Mouse (Mus musculus) ES-Bruce4 (cell line): ENCODE results near the gene Hoxc10. TPM values are rescaled to one million over a fixed set of nuclear protein-coding genes. Genes with fewer than 3 reads are reported as not detected.

Experiments used
- H3K27ac ChIP-seq: 2 replicates; pipeline ENCODE4 v1.5.1; 2012; ENCODE audit warnings: low read length, inconsistent platforms; ENCODE audit not compliant: insufficient read depth
- H3K27me3 ChIP-seq: 2 replicates; pipeline ENCODE4 v1.6.1; 2012; ENCODE audit warnings: mild to moderate bottlenecking, low read length, inconsistent platforms; ENCODE audit not compliant: control insufficient read depth, poor library complexity, insufficient read depth, severe bottlenecking
- H3K36me3 ChIP-seq: 2 replicates; pipeline ENCODE4 v1.6.1; 2012; ENCODE audit warnings: inconsistent platforms, mild to moderate bottlenecking, low read length, moderate library complexity; ENCODE audit not compliant: control insufficient read depth, poor library complexity, insufficient read depth, severe bottlenecking
- H3K4me1 ChIP-seq: one replicate; pipeline ENCODE4 v1.8.1; 2011; ENCODE audit warnings: low read length; ENCODE audit not compliant: control insufficient read depth, insufficient read depth
- H3K4me3 ChIP-seq: 2 replicates; pipeline ENCODE4 v1.5.1; 2011; ENCODE audit warnings: low read depth, mild to moderate bottlenecking, low read length
- H3K9ac ChIP-seq: 2 replicates; pipeline ENCODE4 v1.6.1; 2012; ENCODE audit warnings: low read depth, mild to moderate bottlenecking, inconsistent platforms; ENCODE audit not compliant: poor library complexity, severe bottlenecking
- H3K9me3 ChIP-seq: replicated peaks from 2 replicates; pipeline ENCODE4 v1.6.1; 2012; ENCODE audit warnings: mild to moderate bottlenecking, low read length, inconsistent platforms; ENCODE audit not compliant: control insufficient read depth, poor library complexity, insufficient read depth, severe bottlenecking
- CTCF ChIP-seq: IDR thresholded peaks from one replicate; pipeline ENCODE4 v1.8.1; 2011; ENCODE audit warnings: low read depth, low read length
- EP300 ChIP-seq: IDR thresholded peaks from 2 replicates; pipeline ENCODE4 v1.6.1; 2011; ENCODE audit warnings: low read depth, low read length; ENCODE audit not compliant: insufficient read depth
- POLR2A ChIP-seq: IDR thresholded peaks from one replicate; pipeline ENCODE4 v1.8.1; 2011; ENCODE audit warnings: low read length; ENCODE audit not compliant: insufficient read depth
- polyA plus RNA-seq: library from polyadenylated mRNA; stranded (reverse); fragments of >200 nt; gene quantifications from 2 replicates; pipeline ENCODE4 v1.2.4, GENCODE M21; 2011; ENCODE audit warnings: low read depth; ENCODE audit not compliant: missing spikeins, insufficient read depth, insufficient read length

The Hoxc10 gene
- polyA plus RNA-seq, 1 experiment: not detected

DNA sequence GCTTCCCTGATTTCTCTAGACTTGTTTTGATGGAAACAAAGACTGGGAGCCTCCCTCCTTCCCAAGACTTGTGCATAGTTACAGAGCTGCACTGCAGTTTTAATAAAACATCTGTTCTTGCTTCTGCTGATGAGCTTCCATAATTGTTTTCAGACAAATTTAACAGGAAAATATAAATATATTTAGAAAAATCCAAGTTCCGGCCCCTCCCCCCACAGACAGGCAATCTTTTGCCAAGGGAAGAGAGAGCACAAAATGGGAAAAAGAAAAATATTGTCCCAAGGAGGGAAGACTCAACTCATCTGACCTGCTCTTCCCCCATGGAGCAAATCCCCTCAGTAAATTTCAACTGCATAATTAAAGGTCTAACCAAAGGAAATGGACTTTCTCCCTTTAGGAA lies 39.7 kb downstream of the Hoxc10 start:
- H3K9ac ChIP-seq: no peak overlapping the region
- peaks cover 57% of the 10 kb centered on the region for H3K27me3 ChIP-seq
- TF ChIP-seq POLR2A (no peak), CTCF (no peak), EP300 (no peak)

DNA sequence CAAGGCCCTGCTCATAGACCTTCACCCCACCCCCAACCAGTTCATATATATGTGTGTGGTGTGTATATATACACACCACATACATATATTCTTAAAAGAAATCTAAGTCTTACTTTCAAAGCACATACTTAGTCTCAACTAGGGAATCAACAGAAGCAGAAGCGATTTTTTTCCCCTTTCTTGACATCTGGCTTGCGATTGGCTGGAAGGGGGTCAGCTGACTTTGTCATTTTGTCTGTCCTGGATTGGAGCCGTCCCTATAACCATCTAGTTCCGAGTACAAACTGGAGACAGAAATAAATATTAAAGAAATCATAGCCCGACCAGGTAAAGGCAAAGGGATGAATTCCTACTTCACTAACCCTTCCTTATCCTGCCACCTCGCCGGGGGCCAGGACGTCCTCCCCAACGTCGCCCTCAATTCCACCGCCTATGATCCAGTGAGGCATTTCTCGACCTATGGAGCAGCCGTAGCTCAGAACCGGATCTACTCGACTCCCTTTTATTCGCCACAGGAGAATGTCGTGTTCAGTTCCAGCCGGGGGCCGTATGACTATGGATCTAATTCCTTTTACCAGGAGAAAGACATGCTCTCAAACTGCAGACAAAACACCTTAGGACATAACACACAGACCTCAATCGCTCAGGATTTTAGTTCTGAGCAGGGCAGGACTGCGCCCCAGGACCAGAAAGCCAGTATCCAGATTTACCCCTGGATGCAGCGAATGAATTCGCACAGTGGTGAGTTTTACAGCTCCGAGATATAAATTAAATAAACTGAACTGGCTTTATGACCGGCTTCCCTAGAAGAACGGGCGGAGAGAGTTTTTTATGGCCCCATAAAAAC lies 42.9 kb downstream of the Hoxc10 start:
- no peak for TF ChIP-seq EP300
- no peak for TF ChIP-seq CTCF
- no peak for TF ChIP-seq POLR2A
- Histone ChIP-seq H3K4me1 (peaks cover 8% of the 10 kb centered on the region), H3K9ac (no peak overlapping the region), H3K27ac (no peak overlapping the region), H3K36me3 (no peaks in the 10 kb centered on the region), H3K27me3 (peaks cover 60% of the 10 kb centered on the region), H3K4me3 (0 out of 2 replicates have a peak overlapping the region, but pooled peaks have one; percentile 21), H3K9me3 (no peaks in the 10 kb centered on the region)

More for the DNA sequence above, 39.7 kb downstream of the Hoxc10 start:
- no peaks in the 10 kb centered on the region for H3K36me3 ChIP-seq
- no peak overlapping the region for H3K27ac ChIP-seq
- H3K4me3 ChIP-seq: no peak overlapping the region
- H3K4me1 ChIP-seq: peaks cover 8% of the 10 kb centered on the region
- H3K9me3 ChIP-seq: no peaks in the 10 kb centered on the region

DNA sequence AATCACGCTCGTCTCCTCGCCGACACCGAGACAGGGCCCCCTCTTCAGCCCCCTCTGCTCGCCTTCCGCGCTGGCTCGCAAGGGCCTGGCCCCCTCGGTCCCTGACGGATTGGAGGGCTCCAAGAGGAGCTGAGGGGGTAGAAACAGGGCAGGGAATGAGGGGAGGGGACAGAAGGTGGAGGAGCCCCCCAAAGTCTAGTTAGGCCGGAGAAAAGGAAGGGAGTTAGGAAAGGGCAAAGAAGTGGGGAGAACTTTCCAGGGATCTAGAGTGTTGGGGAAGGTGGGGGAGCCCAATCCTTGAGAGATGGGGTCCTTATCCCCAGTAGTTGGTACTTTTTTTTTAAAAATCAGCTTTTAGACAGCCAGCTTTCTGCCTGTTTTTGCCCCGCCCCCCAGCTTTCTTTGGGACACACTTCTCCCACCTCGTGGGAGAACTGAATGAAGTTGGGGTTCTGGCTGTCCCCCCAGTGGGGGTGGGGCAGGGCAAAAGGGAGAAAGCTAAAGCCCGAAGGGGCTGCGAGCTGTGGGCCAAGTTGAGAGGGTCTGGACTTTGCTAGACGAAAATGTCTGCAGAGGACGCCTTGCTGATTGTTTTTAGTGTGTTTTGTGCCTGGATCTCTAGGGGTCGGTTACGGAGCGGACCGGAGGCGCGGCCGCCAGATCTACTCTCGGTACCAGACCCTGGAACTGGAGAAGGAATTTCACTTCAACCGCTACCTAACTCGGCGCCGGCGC lies 43.7 kb downstream of the Hoxc10 start:
- H3K36me3 ChIP-seq: no peaks in the 10 kb centered on the region
- peaks cover 61% of the 10 kb centered on the region for H3K27me3 ChIP-seq
- H3K9me3 ChIP-seq: no peaks in the 10 kb centered on the region
- TF ChIP-seq CTCF: no peak
- TF ChIP-seq EP300: no peak
- no peak for TF ChIP-seq POLR2A
- H3K4me3 ChIP-seq: peak overlapping the region; percentile 6; the same call in 1 of the 2 replicates
- peaks cover 8% of the 10 kb centered on the region for H3K4me1 ChIP-seq
- H3K27ac ChIP-seq: no peak overlapping the region
- H3K9ac ChIP-seq: no peak overlapping the region

DNA sequence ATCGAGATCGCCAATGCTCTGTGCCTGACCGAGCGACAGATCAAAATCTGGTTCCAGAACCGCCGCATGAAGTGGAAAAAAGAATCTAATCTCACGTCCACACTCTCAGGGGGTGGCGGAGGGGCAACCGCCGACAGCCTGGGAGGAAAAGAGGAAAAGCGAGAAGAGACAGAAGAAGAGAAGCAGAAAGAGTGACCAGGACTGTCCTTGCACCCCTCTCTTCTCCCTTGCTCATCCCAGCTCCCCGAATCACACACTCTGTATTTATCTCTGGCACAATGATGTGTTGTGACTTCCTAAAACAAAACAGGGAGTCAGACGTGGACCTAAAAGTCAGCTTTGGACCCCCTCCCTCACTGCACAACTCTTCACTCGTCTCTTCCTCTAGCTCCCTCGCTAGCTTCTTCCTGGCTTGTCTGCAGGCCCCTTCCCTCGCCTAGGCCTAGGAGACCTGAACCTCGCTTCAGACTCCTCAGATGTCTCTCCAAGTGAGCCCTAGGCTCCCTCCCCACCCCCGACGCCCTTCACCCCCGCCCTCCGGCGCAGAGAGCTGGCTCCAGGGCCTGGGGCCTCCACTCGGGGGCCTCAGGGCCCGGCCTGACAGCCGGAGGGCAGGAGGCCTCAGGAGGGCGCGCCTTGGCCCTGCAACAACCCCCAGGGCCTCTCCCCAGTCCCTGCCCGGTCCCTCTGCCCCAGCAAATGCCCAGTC lies 44.4 kb downstream of the Hoxc10 start:
- no peak overlapping the region for H3K9ac ChIP-seq

DNA sequence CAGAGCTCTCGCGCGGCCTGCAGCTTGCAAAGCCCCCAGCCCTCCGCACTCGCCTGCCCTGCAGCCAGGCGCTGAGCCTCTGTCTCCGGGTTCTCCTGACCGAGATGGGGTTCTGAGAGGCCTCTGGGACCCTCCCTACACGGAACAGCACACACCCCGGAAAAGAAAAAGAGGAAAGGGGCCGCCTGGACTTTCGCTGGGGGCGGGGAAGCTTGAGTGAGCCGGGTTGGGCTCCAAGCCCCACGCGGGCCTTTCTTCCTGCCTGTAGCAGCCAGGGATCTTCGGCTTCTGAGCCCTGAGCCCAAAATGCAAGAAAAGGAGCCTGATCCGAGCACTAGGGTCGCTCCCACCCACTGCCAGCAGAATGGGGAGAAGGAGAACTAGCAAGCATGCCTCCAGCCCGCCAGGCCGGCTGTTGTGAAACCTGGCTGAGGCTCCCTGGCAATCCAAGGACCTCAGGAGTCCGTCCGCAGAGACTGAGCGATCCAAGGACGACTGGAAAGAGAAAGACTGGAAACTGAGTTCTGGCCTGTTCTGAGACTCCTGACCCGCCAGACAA lies 45.4 kb downstream of the Hoxc10 start:
- no peaks in the 10 kb centered on the region for H3K9me3 ChIP-seq
- H3K4me1 ChIP-seq: peaks cover 8% of the 10 kb centered on the region
- H3K9ac ChIP-seq: no peak overlapping the region
- no peak overlapping the region for H3K27ac ChIP-seq
- peaks cover 62% of the 10 kb centered on the region for H3K27me3 ChIP-seq
- TF ChIP-seq CTCF: no peak
- TF ChIP-seq EP300: no peak
- TF ChIP-seq POLR2A: no peak
- H3K36me3 ChIP-seq: no peaks in the 10 kb centered on the region
- no peak overlapping the region for H3K4me3 ChIP-seq

More for the DNA sequence above, 44.4 kb downstream of the Hoxc10 start:
- no peaks in the 10 kb centered on the region for H3K36me3 ChIP-seq
- no peaks in the 10 kb centered on the region for H3K9me3 ChIP-seq
- H3K27me3 ChIP-seq: peaks cover 63% of the 10 kb centered on the region
- peaks cover 8% of the 10 kb centered on the region for H3K4me1 ChIP-seq
- H3K4me3 ChIP-seq: peak overlapping the region; percentile 6; the same call in 1 of the 2 replicates
- TF ChIP-seq EP300: no peak
- no peak for TF ChIP-seq CTCF
- TF ChIP-seq POLR2A: no peak
- H3K27ac ChIP-seq: no peak overlapping the region
